Mouse (Mus musculus) limb, embryonic 13.5 days (tissue): Measurements from ENCODE around the gene Map7. TPM values are rescaled to one million over a fixed set of nuclear protein-coding genes. Genes with fewer than 3 reads are reported as not detected.
A peak's percentile ranks its signal among the peaks of the same experiment; 100 is the strongest.

Source experiments
- ATAC-seq: fragments of 200-750 bp; cut with Nextera tagmentation; 2 replicates; pipeline ENCODE4 v1.8.0; 2017; ENCODE audit warnings: low read depth, moderate number of reproducible peaks, moderate TSS enrichment; ENCODE audit not compliant: low FRiP score
- H3K27ac ChIP-seq: fragments of 300-500 bp; sonication (generic); 2 replicates; pipeline ENCODE4 v1.5.1; 2015; ENCODE audit warnings: inconsistent platforms, mild to moderate bottlenecking, moderate library complexity
- H3K27me3 ChIP-seq: fragments of 300-500 bp; sonication (generic); 2 replicates; pipeline ENCODE4 v1.6.1; 2015; ENCODE audit warnings: mild to moderate bottlenecking, inconsistent platforms
- H3K36me3 ChIP-seq: fragments of 300-500 bp; sonication (generic); 2 replicates; pipeline ENCODE4 v1.6.1; 2015; ENCODE audit warnings: inconsistent platforms, mild to moderate bottlenecking, moderate library complexity
- H3K4me1 ChIP-seq: fragments of 300-500 bp; sonication (generic); 2 replicates; pipeline ENCODE4 v1.6.1; 2015; ENCODE audit warnings: inconsistent platforms
- H3K4me2 ChIP-seq: fragments of 300-500 bp; sonication (generic); replicated peaks from 2 replicates; pipeline ENCODE4 v1.6.1; 2015; ENCODE audit warnings: inconsistent platforms, mild to moderate bottlenecking, moderate library complexity
- H3K4me3 ChIP-seq: fragments of 300-500 bp; sonication (generic); 2 replicates; pipeline ENCODE4 v1.5.1; 2015; ENCODE audit warnings: moderate library complexity, mild to moderate bottlenecking, inconsistent platforms
- H3K9ac ChIP-seq: fragments of 300-500 bp; sonication (generic); 2 replicates; pipeline ENCODE4 v1.6.1; 2015; ENCODE audit warnings: mild to moderate bottlenecking, inconsistent platforms
- H3K9me3 ChIP-seq: fragments of 300-500 bp; sonication (generic); 2 replicates; pipeline ENCODE4 v1.6.1; 2016; ENCODE audit warnings: inconsistent platforms
- WGBS: fragments of 180-500 bp; shearing (Covaris S2); methylation state at CpG from one replicate; pipeline ENCODE4 v1.1.7; 2015; 5-methylcytosine and 5-hydroxymethylcytosine counted together
- polyA plus RNA-seq: library from polyadenylated mRNA; unstranded; fragments of >200 nt; fragmentation: Nextera tagmentation; extraction: Ambion mirVana; gene quantifications from 2 replicates; pipeline ENCODE4 v1.2.1, GENCODE M21; 2015

The Map7 gene
- polyA plus RNA-seq, 1 experiment from 2014 or later: 5.2 TPM

- Histone ChIP-seq H3K9ac (no peak overlapping the region), H3K4me3 (no peak overlapping the region), H3K4me1 (peaks cover 22% of the 10 kb centered on the region), H3K4me2 (no peak overlapping the region), H3K27ac (no peak overlapping the region), H3K27me3 (0 out of 2 replicates have a peak, but pooled peaks cover 2% of the 10 kb centered on the region), H3K9me3 (no peaks in the 10 kb centered on the region), H3K36me3 (no peaks in the 10 kb centered on the region)
- WGBS: 79% methylated on average over 4 of the region's 4 CpGs
- ATAC-seq: no peak
Measured at GRCm38 (mm10) chr10:20173733-20174132, 25.5 kb downstream of the Map7 start.

DNA sequence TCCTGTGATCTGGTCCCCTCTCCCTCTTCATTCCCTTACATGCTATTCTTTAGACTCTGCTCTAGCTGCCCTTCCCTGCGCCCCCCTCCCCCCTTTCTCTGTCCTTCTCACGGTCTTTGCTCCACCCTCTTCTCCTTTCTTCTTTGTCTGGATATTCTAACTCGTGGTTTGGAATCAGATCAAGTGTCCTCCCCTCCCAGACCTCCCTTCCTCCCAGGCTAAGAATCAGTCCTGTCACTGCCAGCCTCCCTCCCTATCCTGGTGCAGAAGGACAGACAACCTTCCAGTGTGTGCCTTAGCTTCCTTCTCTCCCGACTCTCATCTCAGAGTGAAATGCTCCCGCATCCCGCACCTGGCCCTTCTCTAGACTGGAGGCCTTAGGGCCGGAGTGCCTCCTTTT is 27.8 kb downstream of the Map7 start:
- 71% methylated on average over 7 of the region's 7 CpGs for WGBS
- H3K9me3 ChIP-seq: no peaks in the 10 kb centered on the region
- ATAC-seq: no peak
- no peak overlapping the region for H3K27ac ChIP-seq
- H3K4me3 ChIP-seq: no peak overlapping the region
- H3K4me2 ChIP-seq: no peak overlapping the region
- no peaks in the 10 kb centered on the region for H3K36me3 ChIP-seq
- no peak overlapping the region for H3K9ac ChIP-seq
- H3K4me1 ChIP-seq: peaks cover 14% of the 10 kb centered on the region
- 0 out of 2 replicates have a peak, but pooled peaks cover 2% of the 10 kb centered on the region for H3K27me3 ChIP-seq

DNA sequence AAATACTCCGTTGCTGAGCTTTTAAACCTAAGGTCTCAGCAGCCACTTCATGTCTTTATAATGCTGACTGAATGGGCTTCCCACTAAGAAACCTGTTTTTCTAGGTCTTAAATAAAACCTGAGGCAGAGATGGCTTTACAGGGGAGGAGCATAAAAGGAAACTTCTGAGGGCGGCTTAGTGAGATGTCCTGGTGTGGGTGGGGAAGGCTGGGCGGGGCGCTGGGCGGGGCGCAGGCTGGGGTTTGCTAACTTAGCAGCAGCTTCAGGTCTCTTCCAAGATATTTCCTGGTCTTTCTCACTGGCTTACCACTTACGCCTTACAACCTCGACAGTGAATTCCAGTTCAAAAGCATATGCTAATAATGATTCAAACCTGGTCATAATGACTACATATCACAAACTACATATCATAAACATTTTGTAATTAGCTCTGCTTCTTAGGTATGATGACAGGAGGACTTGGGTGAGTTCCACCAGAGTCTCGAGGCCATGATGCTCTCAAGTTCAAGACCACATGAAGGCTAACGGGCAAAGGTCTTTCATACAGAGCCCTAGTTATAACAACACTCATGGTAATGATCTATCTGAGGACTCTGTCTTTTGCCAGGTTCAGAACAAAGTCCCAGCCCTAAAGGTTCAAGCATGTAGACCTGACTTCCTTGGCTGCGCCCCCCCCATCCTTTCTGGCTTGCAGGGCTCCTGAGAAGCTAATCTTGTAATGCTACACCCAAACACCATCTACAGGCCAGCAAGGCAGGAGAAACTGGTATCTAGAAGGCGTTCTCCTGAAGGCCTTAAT is 30.7 kb downstream of the Map7 start:
- Histone ChIP-seq H3K4me2 (no peak overlapping the region), H3K4me3 (no peak overlapping the region), H3K9ac (no peak overlapping the region), H3K4me1 (peaks cover 29% of the 10 kb centered on the region), H3K9me3 (no peaks in the 10 kb centered on the region), H3K27me3 (peaks cover 5% of the 10 kb centered on the region; the same call in 1 of the 2 replicates), H3K36me3 (no peaks in the 10 kb centered on the region), H3K27ac (no peak overlapping the region)
- WGBS: 36% methylated on average over 12 of the region's 12 CpGs
- ATAC-seq: 0 out of 2 replicates have a peak, but pooled peaks have one; percentile 30

DNA sequence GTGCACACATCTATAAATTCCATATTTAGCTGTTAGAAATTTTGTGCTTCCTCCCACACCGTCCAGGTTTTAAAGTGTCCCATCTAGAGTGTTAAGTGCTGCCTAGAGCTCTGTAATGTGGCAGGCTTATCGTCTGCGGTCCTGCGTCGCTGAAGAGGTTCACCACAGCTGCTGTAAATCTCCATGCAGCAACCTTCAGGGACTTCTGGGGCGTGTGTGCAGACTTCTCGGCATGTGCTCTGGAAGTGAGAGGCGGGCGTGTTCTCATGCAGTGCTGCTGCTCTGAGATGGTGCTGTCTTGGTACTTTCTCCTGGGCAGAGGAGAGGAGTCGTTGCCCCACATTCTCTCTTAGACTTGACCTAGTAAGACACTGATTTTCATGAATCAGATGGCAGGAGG is 32.9 kb downstream of the Map7 start:
- H3K27ac ChIP-seq: no peak overlapping the region; the same call in 1 of the 2 replicates
- no peaks in the 10 kb centered on the region for H3K36me3 ChIP-seq
- peak overlapping the region; percentile 31 for H3K4me2 ChIP-seq
- H3K9me3 ChIP-seq: no peaks in the 10 kb centered on the region
- 0 out of 2 replicates have a peak overlapping the region, but pooled peaks have one; percentile 8 for H3K9ac ChIP-seq
- WGBS: 10% methylated on average over 10 of the region's 10 CpGs
- no peak overlapping the region for H3K4me3 ChIP-seq
- ATAC-seq: no peak
- H3K4me1 ChIP-seq: peaks cover 29% of the 10 kb centered on the region
- peaks cover 5% of the 10 kb centered on the region; the same call in 1 of the 2 replicates for H3K27me3 ChIP-seq

DNA sequence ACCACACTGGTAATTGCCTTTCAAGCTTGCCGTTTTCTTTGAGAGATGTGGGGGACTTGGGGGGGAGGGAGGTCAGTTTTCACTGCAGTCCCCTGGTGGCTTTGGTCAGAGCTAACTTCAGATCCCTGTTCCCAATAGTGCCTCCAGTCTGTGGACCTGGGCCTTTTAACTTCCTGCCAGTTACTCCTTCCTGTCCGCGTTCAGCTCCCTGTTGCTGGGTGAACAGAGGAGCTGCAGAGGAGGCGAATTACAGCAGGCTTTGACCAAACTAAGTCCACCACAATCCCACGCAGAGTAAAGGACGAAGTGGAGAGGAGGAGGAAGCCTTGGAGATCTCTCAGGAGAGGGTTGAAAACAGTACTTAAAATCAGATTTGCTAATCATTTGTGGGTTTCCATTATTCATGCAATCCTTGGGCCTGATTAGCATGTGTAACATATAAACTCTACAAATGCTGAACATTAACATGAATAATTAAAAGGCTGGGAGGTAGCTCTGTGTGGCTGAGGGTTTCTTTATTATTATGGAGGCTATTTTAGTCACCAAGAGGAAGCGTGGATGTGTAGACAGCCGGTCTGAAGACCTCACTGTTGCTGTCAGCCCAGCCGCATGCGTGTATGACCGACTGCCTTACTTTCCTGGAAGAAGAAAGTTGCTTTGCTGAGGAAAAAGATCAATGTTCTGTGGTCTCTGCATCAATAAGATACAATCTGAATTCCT is 33.6 kb downstream of the Map7 start:
- H3K9me3 ChIP-seq: no peaks in the 10 kb centered on the region
- no peak for ATAC-seq
- H3K27ac ChIP-seq: no peak overlapping the region; the same call in 1 of the 2 replicates
- H3K4me1 ChIP-seq: peaks cover 29% of the 10 kb centered on the region
- WGBS: 41% methylated on average over 11 of the region's 11 CpGs
- no peak overlapping the region for H3K4me3 ChIP-seq
- 0 out of 2 replicates have a peak overlapping the region, but pooled peaks have one; percentile 31 for H3K9ac ChIP-seq
- peaks cover 5% of the 10 kb centered on the region; the same call in 1 of the 2 replicates for H3K27me3 ChIP-seq
- H3K4me2 ChIP-seq: peak overlapping the region; percentile 31
- H3K36me3 ChIP-seq: no peaks in the 10 kb centered on the region

DNA sequence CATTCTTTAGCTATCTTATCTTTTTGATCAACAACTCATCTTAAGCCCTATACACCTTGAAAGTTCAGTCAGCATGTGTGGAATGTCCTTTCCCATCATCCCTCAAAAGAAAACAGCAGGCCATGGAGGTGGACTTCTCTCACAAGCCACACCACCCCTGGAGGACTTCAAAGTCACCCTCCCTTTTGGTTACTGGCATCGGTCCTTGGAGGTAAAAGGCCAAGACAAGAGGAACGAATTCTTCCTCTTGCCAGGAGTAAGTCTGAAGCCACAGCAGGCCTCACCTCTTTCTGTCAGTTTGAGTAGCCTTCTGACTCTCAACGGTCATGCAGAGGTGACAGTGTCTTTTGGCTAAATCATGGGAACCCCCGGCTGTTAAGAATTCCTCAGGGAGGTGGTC is 36.1 kb downstream of the Map7 start:
- H3K27me3 ChIP-seq: peaks cover 5% of the 10 kb centered on the region; the same call in 1 of the 2 replicates
- peaks cover 29% of the 10 kb centered on the region for H3K4me1 ChIP-seq
- H3K36me3 ChIP-seq: no peaks in the 10 kb centered on the region
- H3K4me3 ChIP-seq: no peak overlapping the region
- no peak for ATAC-seq
- no peaks in the 10 kb centered on the region for H3K9me3 ChIP-seq
- no peak overlapping the region for H3K9ac ChIP-seq
- H3K4me2 ChIP-seq: no peak overlapping the region
- 80% methylated on average over 4 of the region's 4 CpGs for WGBS
- H3K27ac ChIP-seq: no peak overlapping the region

DNA sequence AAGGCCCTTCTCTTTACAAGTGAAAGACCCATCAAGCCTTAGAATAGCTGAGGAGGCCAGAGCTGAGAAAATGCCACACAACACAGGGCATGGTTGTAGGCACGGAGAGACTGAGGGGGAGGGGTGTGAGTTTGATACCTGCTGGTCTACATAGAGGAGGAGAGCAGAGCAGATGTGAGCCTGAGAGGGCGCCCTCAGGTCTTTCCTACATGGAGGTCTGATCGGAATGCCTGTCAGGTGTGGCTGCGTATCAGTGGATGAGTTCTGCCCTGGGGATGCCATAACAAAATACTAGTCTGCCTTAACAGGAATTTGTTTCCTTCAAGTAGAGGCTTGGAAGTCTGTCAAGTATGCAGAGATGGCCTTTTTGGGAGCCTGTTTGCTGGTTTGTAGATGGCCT is 37.0 kb downstream of the Map7 start:
- Histone ChIP-seq H3K36me3 (no peaks in the 10 kb centered on the region), H3K4me1 (peaks cover 29% of the 10 kb centered on the region), H3K9ac (no peak overlapping the region), H3K4me2 (no peak overlapping the region), H3K9me3 (no peaks in the 10 kb centered on the region), H3K27me3 (peaks cover 5% of the 10 kb centered on the region; the same call in 1 of the 2 replicates), H3K27ac (no peak overlapping the region), H3K4me3 (no peak overlapping the region)
- WGBS: 69% methylated on average over 4 of the region's 4 CpGs
- no peak for ATAC-seq

DNA sequence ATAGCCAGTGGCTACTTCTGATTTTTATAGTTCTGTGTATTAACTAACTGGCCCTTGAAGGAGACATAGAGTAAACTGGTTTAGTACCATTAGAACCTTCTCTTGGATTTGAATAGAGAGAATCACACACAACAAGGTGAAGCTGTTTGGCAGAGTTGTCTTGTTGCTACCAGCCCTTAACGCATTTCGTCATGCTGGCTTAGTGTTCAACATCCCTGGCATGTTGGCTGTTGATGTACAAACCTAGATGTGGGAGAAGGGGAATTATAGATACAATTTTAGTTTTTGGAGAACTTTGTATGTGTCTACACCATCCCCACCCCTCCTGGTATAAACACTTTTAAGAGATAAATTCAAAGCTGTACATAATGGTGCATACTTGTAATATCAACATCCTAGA is 37.5 kb downstream of the Map7 start:
- WGBS: 100% methylated on average over 2 of the region's 2 CpGs
- H3K27ac ChIP-seq: no peak overlapping the region
- peaks cover 5% of the 10 kb centered on the region; the same call in 1 of the 2 replicates for H3K27me3 ChIP-seq
- H3K4me1 ChIP-seq: peaks cover 26% of the 10 kb centered on the region
- no peaks in the 10 kb centered on the region for H3K36me3 ChIP-seq
- ATAC-seq: no peak
- H3K9me3 ChIP-seq: no peaks in the 10 kb centered on the region
- H3K4me2 ChIP-seq: no peak overlapping the region
- no peak overlapping the region for H3K9ac ChIP-seq
- H3K4me3 ChIP-seq: no peak overlapping the region

GRCm38 (mm10) chr10:20186800-20187273 is 38.6 kb downstream of the Map7 start:
- Histone ChIP-seq H3K4me1 (peaks cover 17% of the 10 kb centered on the region), H3K9ac (no peak overlapping the region), H3K27me3 (peaks cover 5% of the 10 kb centered on the region; the same call in 1 of the 2 replicates), H3K4me2 (no peak overlapping the region), H3K36me3 (no peaks in the 10 kb centered on the region), H3K9me3 (no peaks in the 10 kb centered on the region), H3K27ac (no peak overlapping the region), H3K4me3 (no peak overlapping the region)
- no peak for ATAC-seq
- WGBS: 72% methylated on average over 5 of the region's 5 CpGs

GRCm38 (mm10) chr10:20190139-20190747 is 42.0 kb downstream of the Map7 start:
- H3K9ac ChIP-seq: no peak overlapping the region
- no peaks in the 10 kb centered on the region for H3K9me3 ChIP-seq
- no peaks in the 10 kb centered on the region for H3K27me3 ChIP-seq
- peaks cover 5% of the 10 kb centered on the region; the same call in 1 of the 2 replicates for H3K4me1 ChIP-seq
- WGBS: 91% methylated on average over 6 of the region's 6 CpGs
- no peak overlapping the region for H3K27ac ChIP-seq
- no peak overlapping the region for H3K4me3 ChIP-seq
- ATAC-seq: no peak
- no peaks in the 10 kb centered on the region for H3K36me3 ChIP-seq
- H3K4me2 ChIP-seq: no peak overlapping the region

DNA sequence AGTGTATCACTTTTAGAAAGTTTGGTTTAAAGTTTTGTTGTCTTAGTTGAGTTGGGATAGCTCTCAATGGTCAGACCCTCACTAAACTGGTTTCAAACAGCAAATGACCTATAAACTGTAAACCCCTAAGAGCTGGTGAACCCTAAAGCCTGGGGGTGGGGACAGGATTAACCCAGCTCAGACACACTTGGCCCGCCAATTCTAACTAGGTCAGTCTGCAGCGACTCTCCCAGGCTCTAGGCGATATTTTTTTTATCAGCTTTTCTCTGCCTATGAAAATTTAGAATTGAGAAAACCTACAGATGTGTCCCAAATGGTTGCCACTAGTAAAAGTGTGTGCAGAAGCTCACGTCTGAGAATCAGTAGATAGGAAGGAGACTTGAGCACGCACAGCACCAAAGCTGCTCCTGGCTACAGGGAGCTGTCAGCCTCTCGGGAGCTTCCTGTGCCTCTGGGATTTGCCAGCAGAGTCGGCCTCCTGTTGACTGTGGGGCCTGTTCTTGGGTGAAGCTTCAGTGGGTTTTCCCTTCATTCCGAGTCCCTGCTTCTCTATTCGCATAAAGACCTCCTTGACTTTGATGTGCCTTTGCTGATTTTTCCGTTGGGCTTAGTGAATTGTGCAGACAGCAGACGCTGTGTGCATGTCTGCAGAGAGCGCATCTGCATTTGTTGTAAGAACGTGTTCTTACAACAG is 46.7 kb downstream of the Map7 start:
- Histone ChIP-seq H3K4me1 (peaks cover 7% of the 10 kb centered on the region; the same call in 1 of the 2 replicates), H3K27me3 (no peaks in the 10 kb centered on the region), H3K4me3 (no peak overlapping the region), H3K36me3 (no peaks in the 10 kb centered on the region), H3K9me3 (no peaks in the 10 kb centered on the region), H3K4me2 (no peak overlapping the region), H3K9ac (no peak overlapping the region), H3K27ac (no peak overlapping the region)
- ATAC-seq: no peak
- WGBS: 29% methylated on average over 13 of the region's 13 CpGs
